Mouse (Mus musculus) lung, embryonic 15.5 days (tissue): ENCODE measurements around the gene Sema6d. TPM values are rescaled to one million over a fixed set of nuclear protein-coding genes. Genes with fewer than 3 reads are reported as not detected.

Experiments
- ATAC-seq: fragments of 200-750 bp; cut with Nextera tagmentation; 2 replicates; pipeline ENCODE4 v1.8.0; 2017; ENCODE audit warnings: moderate number of reproducible peaks, borderline replicate concordance; ENCODE audit not compliant: low FRiP score, low TSS enrichment; ENCODE audit errors: extremely low read depth
- H3K27ac ChIP-seq: fragments of 300-500 bp; sonication (generic); 2 replicates; pipeline ENCODE4 v1.5.1; 2015; ENCODE audit warnings: moderate library complexity, mild to moderate bottlenecking, inconsistent platforms
- H3K27me3 ChIP-seq: fragments of 300-500 bp; sonication (generic); 2 replicates; pipeline ENCODE4 v1.6.1; 2015; ENCODE audit warnings: inconsistent platforms
- H3K36me3 ChIP-seq: fragments of 300-500 bp; sonication (generic); 2 replicates; pipeline ENCODE4 v1.6.1; 2015; ENCODE audit warnings: inconsistent platforms
- H3K4me1 ChIP-seq: fragments of 300-500 bp; sonication (generic); 2 replicates; pipeline ENCODE4 v1.6.1; 2015; ENCODE audit warnings: inconsistent platforms
- H3K4me2 ChIP-seq: fragments of 300-500 bp; sonication (generic); 2 replicates; pipeline ENCODE4 v1.6.1; 2015; ENCODE audit warnings: inconsistent platforms, mild to moderate bottlenecking, moderate library complexity
- H3K4me3 ChIP-seq: fragments of 300-500 bp; sonication (generic); 2 replicates; pipeline ENCODE4 v1.5.1; 2015; ENCODE audit warnings: mild to moderate bottlenecking, inconsistent platforms
- H3K9ac ChIP-seq: fragments of 300-500 bp; sonication (generic); 2 replicates; pipeline ENCODE4 v1.6.1; 2015; ENCODE audit warnings: inconsistent platforms
- H3K9me3 ChIP-seq: fragments of 300-500 bp; sonication (generic); 2 replicates; pipeline ENCODE4 v1.6.1; 2016; ENCODE audit warnings: inconsistent platforms
- WGBS: fragments of 180-500 bp; shearing (Covaris S2); methylation state at CpG from one replicate; pipeline ENCODE4 v1.1.7; 2015; 5-methylcytosine and 5-hydroxymethylcytosine counted together
- polyA plus RNA-seq: library from polyadenylated mRNA; unstranded; fragments of >200 nt; fragmentation: Nextera tagmentation; extraction: Ambion mirVana; gene quantifications from 2 replicates; pipeline ENCODE4 v1.2.1, GENCODE M21; 2015

The Sema6d gene
- polyA plus RNA-seq, 1 experiment from 2014 or later, result 19.6 TPM

- no peaks in the 10 kb centered on the region for H3K27me3 ChIP-seq
- H3K4me2 ChIP-seq, result no peak overlapping the region
- 76% methylated on average over 6 of the region's 6 CpGs for WGBS
- no peaks in the 10 kb centered on the region for H3K36me3 ChIP-seq
- no peaks in the 10 kb centered on the region for H3K9me3 ChIP-seq
- H3K27ac ChIP-seq, result no peak overlapping the region
- no peak for ATAC-seq
- H3K4me1 ChIP-seq, result 0 out of 2 replicates have a peak, but pooled peaks cover 5% of the 10 kb centered on the region
- no peak overlapping the region for H3K9ac ChIP-seq
- no peak overlapping the region for H3K4me3 ChIP-seq
Observed at GRCm38 (mm10) chr2:124404631-124405562, 315.1 kb downstream of the Sema6d start.

- Histone ChIP-seq H3K9me3 (no peaks in the 10 kb centered on the region), H3K27ac (no peak overlapping the region), H3K27me3 (no peaks in the 10 kb centered on the region), H3K36me3 (no peaks in the 10 kb centered on the region), H3K4me3 (no peak overlapping the region), H3K4me1 (0 out of 2 replicates have a peak, but pooled peaks cover 5% of the 10 kb centered on the region), H3K9ac (no peak overlapping the region), H3K4me2 (no peak overlapping the region)
- WGBS, result 80% methylated on average over 1 of the region's 1 CpGs
- no peak for ATAC-seq
Observed at GRCm38 (mm10) chr2:124408956-124409355, 319.2 kb downstream of the Sema6d start.

- no peaks in the 10 kb centered on the region for H3K36me3 ChIP-seq
- H3K27me3 ChIP-seq, result no peaks in the 10 kb centered on the region
- WGBS, result 68% methylated on average over 3 of the region's 3 CpGs
- H3K9me3 ChIP-seq, result no peaks in the 10 kb centered on the region
- H3K4me2 ChIP-seq, result no peak overlapping the region
- no peak overlapping the region for H3K9ac ChIP-seq
- no peak overlapping the region for H3K27ac ChIP-seq
- ATAC-seq, result no peak
- H3K4me3 ChIP-seq, result no peak overlapping the region
- no peaks in the 10 kb centered on the region for H3K4me1 ChIP-seq
Observed at GRCm38 (mm10) chr2:124416730-124417129, 327.0 kb downstream of the Sema6d start.

- 87% methylated on average over 2 of the region's 2 CpGs for WGBS
- no peaks in the 10 kb centered on the region for H3K27me3 ChIP-seq
- no peaks in the 10 kb centered on the region for H3K36me3 ChIP-seq
- H3K9me3 ChIP-seq, result no peaks in the 10 kb centered on the region
- H3K4me3 ChIP-seq, result no peak overlapping the region
- no peaks in the 10 kb centered on the region for H3K4me1 ChIP-seq
- H3K4me2 ChIP-seq, result no peak overlapping the region
- no peak overlapping the region for H3K27ac ChIP-seq
- H3K9ac ChIP-seq, result no peak overlapping the region
- ATAC-seq, result no peak
Observed at GRCm38 (mm10) chr2:124418319-124418718, 328.6 kb downstream of the Sema6d start.

- Histone ChIP-seq H3K36me3 (no peaks in the 10 kb centered on the region), H3K27me3 (no peaks in the 10 kb centered on the region), H3K27ac (no peak overlapping the region), H3K9me3 (no peaks in the 10 kb centered on the region), H3K9ac (no peak overlapping the region), H3K4me2 (no peak overlapping the region), H3K4me3 (no peak overlapping the region), H3K4me1 (no peaks in the 10 kb centered on the region)
- WGBS, result 31% methylated on average over 1 of the region's 1 CpGs
- ATAC-seq, result no peak
Observed at GRCm38 (mm10) chr2:124420170-124420825, 330.5 kb downstream of the Sema6d start.

GRCm38 (mm10) chr2:124429744-124430143, 340.0 kb downstream of the Sema6d start:
- Histone ChIP-seq H3K36me3 (no peaks in the 10 kb centered on the region), H3K4me2 (no peak overlapping the region), H3K27ac (no peak overlapping the region), H3K9me3 (no peaks in the 10 kb centered on the region), H3K4me3 (no peak overlapping the region), H3K27me3 (no peaks in the 10 kb centered on the region), H3K9ac (no peak overlapping the region), H3K4me1 (no peaks in the 10 kb centered on the region)
- ATAC-seq, result no peak
- WGBS, result 82% methylated on average over 5 of the region's 5 CpGs

- no peaks in the 10 kb centered on the region for H3K36me3 ChIP-seq
- WGBS, result 67% methylated on average over 3 of the region's 3 CpGs
- H3K9me3 ChIP-seq, result no peaks in the 10 kb centered on the region
- no peak overlapping the region for H3K4me2 ChIP-seq
- H3K27me3 ChIP-seq, result no peaks in the 10 kb centered on the region
- no peak overlapping the region for H3K27ac ChIP-seq
- no peak overlapping the region for H3K4me3 ChIP-seq
- no peak for ATAC-seq
- H3K4me1 ChIP-seq, result no peaks in the 10 kb centered on the region
- no peak overlapping the region for H3K9ac ChIP-seq
Observed at GRCm38 (mm10) chr2:124430708-124431107, 340.9 kb downstream of the Sema6d start.

- Histone ChIP-seq H3K27ac (no peak overlapping the region), H3K36me3 (no peaks in the 10 kb centered on the region), H3K4me1 (no peaks in the 10 kb centered on the region), H3K9me3 (no peaks in the 10 kb centered on the region), H3K4me2 (no peak overlapping the region), H3K9ac (no peak overlapping the region), H3K27me3 (no peaks in the 10 kb centered on the region), H3K4me3 (no peak overlapping the region)
- ATAC-seq, result no peak
- 49% methylated on average over 12 of the region's 12 CpGs for WGBS
Observed at GRCm38 (mm10) chr2:124435382-124436002, 345.7 kb downstream of the Sema6d start.

- H3K9ac ChIP-seq, result no peak overlapping the region
- H3K27ac ChIP-seq, result no peak overlapping the region
- no peak overlapping the region for H3K4me2 ChIP-seq
- no peaks in the 10 kb centered on the region for H3K27me3 ChIP-seq
- no peak overlapping the region for H3K4me3 ChIP-seq
- no peaks in the 10 kb centered on the region for H3K4me1 ChIP-seq
- no peaks in the 10 kb centered on the region for H3K36me3 ChIP-seq
- no peaks in the 10 kb centered on the region for H3K9me3 ChIP-seq
- WGBS, result 55% methylated on average over 8 of the region's 8 CpGs
- ATAC-seq, result no peak
Observed at GRCm38 (mm10) chr2:124436704-124437103, 346.9 kb downstream of the Sema6d start.

GRCm38 (mm10) chr2:124444199-124444598, 354.4 kb downstream of the Sema6d start:
- 73% methylated on average over 2 of the region's 2 CpGs for WGBS
- no peaks in the 10 kb centered on the region for H3K4me1 ChIP-seq
- no peak for ATAC-seq

GRCm38 (mm10) chr2:124455881-124456280, 366.1 kb downstream of the Sema6d start:
- H3K9me3 ChIP-seq, result no peaks in the 10 kb centered on the region
- no peaks in the 10 kb centered on the region for H3K36me3 ChIP-seq
- H3K9ac ChIP-seq, result no peak overlapping the region
- H3K27me3 ChIP-seq, result no peaks in the 10 kb centered on the region
- ATAC-seq, result no peak
- no peak overlapping the region for H3K4me3 ChIP-seq
- 65% methylated on average over 2 of the region's 2 CpGs for WGBS
- no peak overlapping the region for H3K4me2 ChIP-seq
- no peak overlapping the region for H3K27ac ChIP-seq
- H3K4me1 ChIP-seq, result peaks cover 6% of the 10 kb centered on the region

More at GRCm38 (mm10) chr2:124444199-124444598, 354.4 kb downstream of the Sema6d start:
- no peaks in the 10 kb centered on the region for H3K27me3 ChIP-seq
- no peak overlapping the region for H3K27ac ChIP-seq
- H3K9me3 ChIP-seq, result no peaks in the 10 kb centered on the region
- H3K36me3 ChIP-seq, result no peaks in the 10 kb centered on the region
- no peak overlapping the region for H3K4me3 ChIP-seq
- H3K4me2 ChIP-seq, result no peak overlapping the region
- H3K9ac ChIP-seq, result no peak overlapping the region

- Histone ChIP-seq H3K9ac (no peak overlapping the region), H3K36me3 (no peaks in the 10 kb centered on the region), H3K27me3 (no peaks in the 10 kb centered on the region), H3K27ac (no peak overlapping the region), H3K9me3 (no peaks in the 10 kb centered on the region), H3K4me3 (no peak overlapping the region), H3K4me1 (peaks cover 14% of the 10 kb centered on the region), H3K4me2 (no peak overlapping the region)
- WGBS, result 84% methylated on average over 4 of the region's 4 CpGs
- ATAC-seq, result no peak
Observed at GRCm38 (mm10) chr2:124456999-124457398, 367.2 kb downstream of the Sema6d start.
